Mouse (Mus musculus) urinary bladder, postnatal 25 days (tissue): ENCODE measurements around the gene Stag1.

Source experiments
- DNase-seq: peaks from one replicate; pipeline ENCODE4 v3.0.0; 2022; ENCODE audit warnings: low spot score

The Stag1 gene

DNA sequence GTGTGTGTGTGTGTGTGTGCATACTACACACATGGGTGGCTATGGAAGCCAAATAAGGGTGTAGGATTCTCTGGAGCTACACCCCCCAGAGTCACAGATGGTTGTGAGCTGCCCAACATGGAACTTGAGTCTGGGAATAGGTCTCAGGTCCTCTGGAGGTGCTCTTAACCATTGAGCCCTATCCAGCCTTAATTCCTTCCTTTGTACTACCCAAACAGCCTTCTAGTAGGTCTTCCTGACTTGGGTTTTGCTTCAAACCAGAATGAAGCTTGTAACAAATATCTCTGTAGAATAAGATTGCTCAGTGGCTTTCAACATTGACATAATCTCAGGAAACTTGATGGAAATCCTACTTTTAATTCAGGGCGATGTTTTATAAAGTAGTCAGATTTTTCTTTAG lies 7.9 kb downstream of the Stag1 start:
- DNase-seq = no peak

DNA sequence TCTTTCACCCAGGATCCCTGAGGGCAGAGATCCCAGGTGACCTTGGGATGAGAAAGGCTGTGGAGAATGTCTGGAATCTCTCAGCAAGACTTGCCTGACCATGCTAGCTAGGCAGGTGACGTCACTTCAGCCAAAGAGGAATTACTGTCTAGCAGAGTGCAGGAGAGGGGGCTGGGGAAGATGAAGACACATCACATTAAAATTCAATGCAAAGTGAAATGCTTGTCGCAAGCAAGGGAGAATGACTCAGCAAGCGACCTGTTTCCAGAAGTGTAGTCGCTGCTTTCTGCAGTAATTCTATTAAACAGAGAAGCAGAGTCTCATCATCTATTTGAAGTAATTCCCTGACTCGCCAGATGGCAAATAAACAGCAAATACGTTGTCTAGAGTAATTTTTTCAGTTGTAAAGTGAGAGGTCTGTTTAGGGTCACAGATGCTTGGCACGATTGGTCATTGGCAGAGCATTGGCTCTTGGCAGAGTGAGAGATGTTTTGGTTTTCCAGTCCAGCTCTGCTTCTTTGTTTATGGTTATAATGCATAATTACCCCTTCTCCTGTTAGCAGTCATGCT lies 8.5 kb downstream of the Stag1 start:
- DNase-seq = no peak

DNA sequence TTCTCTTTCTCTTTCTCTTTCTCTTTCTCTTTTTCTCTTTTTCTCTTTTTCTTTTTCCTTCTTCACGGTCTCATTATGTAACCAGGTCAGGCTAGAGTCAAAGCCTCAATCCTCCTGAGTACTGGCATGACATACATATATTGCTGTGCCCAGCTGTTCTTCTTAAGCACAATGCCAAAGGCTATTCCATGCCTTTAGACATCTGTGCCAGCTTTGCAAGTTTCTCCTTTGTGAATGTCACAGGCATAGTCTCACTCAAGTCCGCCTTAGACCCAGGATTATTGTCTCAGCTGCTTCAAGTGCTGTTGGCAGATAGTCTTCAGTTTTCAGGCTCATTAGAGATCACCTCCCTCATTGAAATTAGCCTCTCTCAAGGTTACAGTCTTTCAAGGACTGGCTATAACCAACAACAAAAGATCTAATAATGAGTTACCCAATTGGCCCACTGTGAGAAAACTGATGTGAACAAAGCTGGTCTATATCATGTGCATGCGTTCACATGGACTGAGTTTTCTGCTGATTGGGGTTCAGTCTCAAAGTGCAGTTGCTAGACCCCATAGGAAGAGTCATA lies 16.0 kb downstream of the Stag1 start:
- no peak for DNase-seq

DNA sequence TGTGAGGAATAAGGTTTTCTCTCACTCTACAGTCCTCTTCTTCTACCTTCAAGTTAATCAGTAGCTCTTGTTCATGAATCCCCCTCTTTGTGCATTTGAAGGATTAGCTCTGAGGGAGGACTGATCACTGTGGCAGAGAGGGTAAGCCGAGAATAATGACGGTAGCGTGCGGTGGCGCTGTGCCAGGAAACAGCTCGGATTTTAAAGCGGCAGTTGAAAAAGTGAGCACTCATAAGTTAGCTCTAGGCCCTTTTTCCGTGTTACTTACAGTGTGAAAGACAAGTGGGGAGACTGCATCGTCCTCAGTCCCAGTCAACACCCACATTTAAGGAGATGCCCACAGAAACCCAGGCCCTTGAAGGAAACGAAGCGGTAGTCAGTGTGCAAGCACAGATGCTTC lies 19.3 kb downstream of the Stag1 start:
- DNase-seq = no peak

DNA sequence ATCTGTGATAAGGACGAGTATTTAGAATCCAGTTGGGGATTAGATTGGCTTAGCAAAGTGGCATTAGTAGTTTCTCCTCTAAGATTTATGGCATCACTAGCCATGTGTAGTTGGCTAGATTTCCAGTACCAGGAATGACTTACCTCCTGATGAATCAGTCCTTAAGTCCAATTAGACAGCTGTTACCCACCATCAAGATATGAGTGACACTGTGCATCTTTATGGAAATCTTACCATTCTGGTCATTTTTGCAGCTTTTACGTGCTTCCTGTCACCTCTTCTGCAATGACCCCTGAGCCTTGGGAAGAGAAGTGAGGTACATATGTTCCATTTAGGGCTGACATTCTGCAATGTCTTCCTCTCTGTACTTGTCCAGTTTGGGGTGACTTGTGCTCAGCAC lies 28.7 kb downstream of the Stag1 start:
- no peak for DNase-seq

DNA sequence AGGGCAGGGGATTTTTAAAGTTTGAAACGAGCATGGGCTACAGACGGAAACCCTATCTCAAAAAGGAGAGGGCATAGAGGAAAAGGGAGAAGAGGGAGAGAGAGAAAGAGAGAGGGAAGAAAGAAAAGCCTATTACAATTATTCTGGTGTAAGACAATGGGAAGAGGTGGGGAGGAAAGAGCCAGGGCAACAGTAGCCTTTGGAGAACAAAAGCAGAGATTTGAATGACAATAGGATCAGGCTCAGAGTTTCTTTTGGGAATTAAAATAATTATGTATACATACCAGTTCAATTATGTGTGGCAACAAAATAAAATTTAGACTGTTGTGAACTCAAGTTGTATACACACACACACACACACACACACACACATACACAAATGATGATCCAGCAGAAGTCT lies 43.2 kb downstream of the Stag1 start:
- DNase-seq = no peak

DNA sequence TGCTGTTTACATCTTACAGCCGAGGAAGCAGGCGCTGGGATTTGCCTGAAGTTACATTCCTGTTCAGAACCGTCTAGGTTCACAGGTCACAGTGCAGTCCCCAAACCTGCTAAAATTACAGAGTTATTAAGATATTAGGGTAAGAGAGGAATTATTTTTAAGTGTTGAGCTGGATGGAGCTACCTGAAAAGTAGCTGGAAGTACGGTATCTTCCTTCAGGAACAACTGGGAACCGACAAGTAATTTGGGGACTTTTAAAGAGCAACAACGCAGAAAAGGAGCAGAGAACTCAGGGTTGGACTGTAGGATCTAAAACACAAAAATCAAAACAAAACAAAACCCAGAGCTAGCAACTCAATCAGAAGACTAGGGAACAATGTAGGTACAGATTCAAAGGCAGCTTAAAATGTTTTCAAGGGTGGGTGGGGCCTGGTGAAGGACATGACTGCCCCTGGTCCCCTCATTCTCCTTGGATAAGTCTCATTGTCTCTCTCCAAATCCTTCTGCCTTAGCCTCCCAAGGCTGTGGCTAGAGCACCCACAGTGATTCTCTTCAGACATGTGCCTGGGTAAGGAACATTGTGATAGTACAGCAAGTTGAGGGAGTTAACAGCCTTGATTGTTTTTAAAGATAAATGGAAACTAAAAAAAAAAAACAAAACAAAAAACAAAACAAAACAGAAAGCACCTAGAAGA lies 43.9 kb downstream of the Stag1 start:
- no peak for DNase-seq

DNA sequence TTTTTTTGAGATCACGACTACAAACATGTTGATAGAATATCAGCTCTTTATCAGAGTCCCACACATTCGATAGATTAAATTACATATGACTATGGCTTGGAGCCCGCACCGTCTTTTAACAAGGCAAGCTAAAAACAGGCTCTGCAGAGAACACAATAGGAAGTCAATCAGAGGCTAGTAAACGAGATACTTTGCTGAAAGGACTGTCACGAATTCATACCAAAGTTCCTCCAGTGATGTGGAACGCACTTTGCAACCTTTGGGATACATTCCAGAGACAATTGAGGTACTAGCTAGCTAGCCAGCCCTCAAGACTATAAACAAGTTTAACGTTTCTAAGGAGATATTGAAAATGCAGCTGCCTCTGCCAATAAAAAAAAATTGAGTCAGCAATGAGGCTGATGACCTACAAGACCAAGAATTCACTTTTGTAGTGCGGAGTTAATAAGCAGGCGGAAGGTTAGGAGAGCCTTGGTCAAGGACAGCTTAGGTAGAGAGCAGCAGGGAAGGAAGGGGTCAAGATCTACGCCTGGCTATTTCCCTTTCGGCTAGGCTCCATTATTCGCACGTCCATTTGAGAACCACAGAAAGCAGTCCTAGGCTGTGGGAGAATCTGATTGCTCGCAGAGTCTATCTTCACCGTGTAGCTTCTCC lies 44.7 kb downstream of the Stag1 start:
- DNase-seq = no peak

DNA sequence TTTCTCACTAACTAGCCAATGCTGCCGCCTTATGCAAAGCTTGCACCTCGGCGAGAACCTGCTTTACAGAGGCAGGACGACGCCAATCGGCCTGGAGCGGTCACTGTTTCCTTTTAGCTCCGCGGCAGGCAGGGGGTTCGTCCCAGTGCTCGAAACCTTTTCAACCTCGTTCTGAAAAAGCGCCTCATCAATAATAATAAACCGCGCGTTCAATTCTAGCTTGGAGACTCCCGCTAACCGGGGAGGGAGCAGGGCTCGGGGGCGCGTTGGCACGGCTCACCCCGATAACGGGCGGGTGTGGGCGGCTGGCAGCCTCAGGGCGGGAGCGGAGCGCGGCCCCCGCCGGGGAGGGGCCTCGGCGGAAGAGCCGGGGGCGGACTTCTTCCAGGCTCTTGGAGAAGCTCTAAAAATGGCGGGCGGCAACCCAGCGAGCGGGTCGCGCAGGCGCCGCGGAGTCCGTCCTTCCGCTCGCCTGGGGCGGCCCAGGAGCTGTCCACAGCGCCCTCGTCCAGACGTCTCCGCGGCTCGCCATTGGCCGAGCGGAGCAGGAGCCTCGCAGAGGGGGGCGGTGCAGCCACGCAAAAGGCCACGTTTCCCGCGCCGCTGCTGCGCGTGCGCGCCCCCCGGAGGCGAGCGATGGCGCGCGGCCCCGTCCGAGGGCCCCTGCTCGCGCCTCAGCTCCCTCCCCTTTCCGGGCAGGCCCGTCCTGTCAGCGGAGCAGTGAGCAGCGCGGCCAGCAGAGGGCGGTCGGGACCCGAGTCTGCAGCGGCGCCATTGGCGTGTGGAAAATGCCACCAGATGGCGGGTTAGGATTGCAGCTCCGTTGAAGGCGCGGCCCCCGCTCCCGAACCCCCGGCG lies 45.5 kb downstream of the Stag1 start:
- peak; percentile 99 for DNase-seq

DNA sequence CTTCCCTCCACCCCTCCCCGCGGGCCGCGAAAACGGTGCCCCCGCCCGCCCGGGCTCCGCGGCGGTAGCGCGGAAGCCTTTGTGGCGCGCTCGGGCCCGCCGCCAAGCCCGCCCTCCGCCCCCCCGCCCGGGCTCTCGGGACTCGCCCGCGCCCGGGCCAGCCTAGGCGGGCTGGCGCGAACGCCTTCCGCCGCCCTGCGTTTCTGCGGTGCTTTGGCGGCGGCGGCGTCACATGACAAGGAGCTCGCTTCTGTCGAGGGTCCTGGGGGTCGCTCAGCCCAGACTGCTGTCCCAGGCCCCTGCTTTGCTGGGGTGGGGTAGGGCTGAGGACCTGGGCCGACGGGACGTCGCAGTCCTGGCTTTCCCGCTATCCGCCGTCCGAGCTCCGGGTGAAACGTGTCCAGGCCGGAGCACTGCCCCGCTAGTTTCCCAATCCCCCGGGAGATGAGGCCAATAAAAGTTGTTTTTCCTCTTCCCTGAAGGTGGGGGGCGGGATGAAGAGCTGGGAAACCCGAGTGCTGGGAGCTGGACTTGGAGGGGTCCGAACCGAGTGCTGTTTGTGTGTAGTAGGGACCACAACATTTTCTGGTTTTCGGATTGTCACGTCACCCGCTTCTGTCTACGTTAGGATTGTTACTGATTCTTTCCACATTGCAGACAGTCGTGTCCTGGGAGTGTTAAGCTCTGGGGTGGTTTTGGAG lies 46.6 kb downstream of the Stag1 start:
- DNase-seq = peak; percentile 55

DNA sequence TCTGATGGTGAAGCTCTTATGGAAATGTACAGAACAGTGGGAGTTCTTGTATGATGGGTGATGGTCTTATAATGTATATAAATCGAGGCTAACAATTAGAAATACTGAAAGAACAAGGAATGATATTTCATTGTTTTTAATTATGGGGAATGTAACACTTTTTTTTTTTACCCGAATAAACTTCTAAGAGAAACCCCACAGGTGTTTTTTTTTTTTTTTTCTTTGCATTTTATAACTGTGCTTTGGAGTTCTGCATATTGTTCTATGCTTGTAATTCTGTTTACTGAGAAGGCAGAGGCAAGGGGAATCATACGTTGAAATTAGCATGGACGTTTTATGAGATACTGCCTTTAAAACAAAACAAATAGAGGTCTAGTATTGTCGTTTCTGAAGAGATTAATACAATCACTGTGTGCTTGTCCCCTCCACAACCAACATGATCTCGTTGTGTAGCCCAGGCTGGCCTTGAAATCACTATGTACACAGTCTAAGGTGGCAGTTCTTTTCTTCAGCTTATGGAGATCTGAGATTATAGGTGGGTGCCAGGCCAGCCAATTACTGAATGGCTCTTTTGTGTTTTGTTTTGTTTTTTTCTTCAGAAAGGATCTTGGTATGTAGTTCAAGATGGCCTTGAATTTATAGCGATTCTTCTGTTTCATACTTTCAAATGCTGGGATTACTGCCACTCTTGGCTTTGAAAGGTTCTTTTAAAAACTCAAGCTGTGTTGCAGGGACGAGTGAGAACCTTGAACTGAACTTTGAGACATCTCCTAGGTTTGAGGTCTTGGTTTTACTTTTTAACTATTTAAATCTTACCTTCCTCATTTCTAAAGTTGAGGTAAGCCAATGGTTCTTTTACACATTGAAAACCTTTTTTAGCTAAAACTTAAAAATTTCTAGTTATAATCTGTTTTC lies 47.7 kb downstream of the Stag1 start:
- DNase-seq = no peak

DNA sequence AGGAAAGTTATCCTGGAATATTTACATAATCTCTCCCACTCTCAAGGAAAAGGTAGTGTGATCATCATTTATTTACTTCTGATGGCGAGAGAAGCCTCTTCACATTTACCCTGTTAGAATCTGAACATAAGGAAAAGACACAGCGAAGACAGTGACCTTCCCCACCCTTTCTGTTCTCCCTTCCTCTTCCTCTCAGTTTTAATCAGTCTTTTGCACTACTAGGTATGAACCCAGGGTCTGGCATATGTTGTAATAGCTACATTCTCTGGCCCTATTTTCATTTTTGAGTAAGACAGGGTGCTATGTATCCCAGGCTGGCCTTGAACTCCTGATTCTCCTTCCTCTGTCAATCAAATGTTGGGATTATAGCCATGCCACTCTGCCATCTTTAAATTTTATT lies 48.7 kb downstream of the Stag1 start:
- no peak for DNase-seq

DNA sequence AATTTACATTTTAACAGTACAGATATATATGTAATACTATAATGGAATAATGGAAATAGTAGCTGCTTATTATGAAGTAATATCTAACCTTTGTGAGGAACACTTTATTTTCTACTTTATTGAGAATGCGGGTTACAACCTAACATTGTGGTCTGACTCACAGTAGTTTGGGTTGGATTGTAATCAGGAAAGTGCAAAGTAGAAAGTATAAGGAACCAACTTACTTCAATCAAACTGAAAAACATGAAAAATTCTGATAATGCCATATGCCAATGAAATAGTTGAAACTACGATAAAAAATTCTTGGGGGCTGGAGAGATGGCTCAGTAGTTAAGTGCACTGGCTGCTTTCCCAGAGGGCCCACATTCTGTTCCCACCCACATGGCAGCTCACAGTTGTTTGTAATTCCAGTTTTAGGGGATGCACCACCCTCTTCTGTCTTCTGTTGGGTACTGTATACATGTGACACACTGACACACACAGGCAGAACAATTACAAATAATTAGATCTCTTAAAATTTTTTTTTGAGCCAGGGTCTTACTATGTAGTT lies 50.3 kb downstream of the Stag1 start:
- DNase-seq = no peak

DNA sequence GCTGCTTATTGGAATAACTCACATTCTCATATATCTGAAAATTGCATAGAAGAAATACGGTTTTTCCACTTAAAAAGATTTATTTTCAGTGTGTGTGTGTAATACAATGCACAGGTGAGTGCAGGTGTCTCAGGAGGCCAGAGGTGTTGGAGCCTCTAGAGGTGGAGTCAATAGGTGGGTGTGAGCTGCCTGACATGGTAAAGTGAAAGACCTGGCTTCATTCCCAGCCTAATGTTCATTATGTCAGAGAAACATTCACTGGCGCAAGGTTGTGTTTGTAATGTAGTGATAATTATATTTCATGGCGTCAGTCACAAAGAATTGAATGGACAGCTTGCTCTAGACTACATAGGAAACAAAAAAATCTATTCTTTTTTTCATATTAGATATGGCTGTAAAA lies 56.5 kb downstream of the Stag1 start:
- DNase-seq = no peak

DNA sequence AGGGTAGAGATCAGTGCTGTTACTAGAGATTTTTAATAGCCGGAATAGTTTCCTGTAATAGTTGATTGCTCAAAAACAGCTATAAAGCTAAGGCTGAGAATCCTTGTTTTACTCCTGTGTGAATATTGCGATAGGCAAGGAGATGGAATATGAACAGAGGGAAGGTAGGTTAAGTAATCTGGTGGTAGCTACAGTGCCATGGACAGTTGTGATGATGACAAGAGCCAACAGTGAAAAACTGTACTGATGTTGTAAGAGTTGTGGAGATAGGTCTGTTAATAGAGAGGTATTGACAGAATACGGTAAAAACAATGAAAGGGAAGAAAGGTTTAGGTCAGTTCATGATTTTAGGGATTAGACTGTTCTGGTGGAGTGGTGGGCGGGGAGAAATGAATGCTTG lies 58.5 kb downstream of the Stag1 start:
- no peak for DNase-seq

DNA sequence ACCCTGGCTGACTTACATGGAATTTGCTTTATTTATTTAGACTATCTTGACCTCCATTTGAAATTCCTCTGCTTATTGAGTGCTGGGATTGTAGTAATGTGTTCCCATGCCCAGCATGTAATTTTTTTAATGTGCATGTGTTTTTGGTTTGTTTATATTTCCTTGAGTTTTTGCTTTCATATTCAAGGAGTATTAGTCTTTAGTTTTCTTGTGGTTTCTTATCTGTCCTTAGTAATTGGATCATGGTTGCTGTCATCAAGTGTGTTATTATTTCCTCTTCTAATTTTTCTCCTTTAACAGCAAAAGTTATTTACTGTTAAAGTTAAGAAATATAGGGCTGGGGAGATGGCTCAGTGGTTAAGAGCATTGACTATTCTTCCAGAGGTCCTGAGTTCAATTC lies 63.0 kb downstream of the Stag1 start:
- DNase-seq = no peak

DNA sequence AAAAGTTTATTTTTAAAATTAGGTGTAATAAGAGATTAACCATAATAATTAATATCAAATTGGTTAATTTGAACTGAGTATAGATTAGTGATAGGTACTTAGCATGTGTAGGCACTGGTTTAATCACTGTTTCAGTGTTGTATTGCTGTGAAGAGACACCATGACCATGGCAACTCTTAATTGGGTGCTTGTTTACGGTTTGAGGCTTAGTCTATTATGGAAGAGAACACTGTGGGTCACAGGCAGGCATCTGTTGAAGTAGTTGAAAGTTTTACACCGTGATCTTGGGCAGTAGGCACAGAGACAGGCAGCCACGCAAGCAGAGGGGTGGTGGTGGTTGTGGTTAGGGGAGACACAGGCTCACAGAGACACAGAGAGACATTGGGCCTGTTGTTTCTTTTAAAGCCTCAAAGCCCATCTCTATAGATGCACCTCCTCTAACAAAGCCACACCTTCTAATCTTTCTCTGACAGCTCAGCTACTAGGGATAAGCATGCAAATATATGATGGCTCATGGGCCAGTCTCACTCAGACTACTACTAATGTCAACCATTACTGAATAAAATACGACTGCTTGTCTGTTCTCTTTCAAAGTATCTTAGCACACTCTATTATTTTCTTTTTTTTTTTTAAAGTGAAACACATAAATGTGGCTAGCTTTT lies 66.0 kb downstream of the Stag1 start:
- no peak for DNase-seq

DNA sequence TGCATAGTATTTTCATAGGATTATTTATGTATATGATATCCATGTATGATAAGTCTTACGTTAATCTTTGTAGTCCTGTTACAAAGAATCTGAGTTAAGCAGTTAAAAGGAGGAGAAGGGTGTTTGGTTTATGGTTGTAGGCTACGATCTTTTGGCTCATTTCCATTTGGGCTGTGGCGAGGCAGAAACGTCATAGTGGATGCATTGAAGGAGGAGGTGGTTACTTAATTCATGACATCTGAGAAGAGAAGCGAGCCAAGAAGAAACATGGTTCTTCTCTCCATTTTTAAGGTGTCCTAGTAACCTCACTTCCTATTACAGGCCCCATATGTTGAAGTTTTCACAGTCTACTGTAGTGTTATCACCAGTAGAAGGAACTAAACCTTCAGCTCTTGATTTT lies 72.6 kb downstream of the Stag1 start:
- no peak for DNase-seq

DNA sequence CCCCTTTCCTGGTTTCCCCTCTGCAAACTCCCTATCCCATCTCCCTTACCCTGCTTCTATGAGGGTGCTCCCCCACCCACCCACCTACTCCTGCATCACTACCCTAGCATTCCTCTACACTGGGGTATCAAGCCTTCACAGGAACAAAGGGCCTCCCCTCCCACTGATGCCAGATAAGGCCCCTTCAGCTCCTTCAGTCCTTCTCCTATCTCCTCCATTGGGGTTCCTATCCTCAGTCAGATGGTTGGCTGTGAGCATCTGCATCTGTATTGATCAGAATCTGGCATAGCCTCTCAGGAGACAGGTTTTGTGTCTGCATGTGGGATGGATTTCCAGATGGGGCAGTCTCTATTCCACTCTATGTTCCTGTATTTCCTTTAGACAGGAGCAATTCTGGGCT lies 81.4 kb downstream of the Stag1 start:
- no peak for DNase-seq

DNA sequence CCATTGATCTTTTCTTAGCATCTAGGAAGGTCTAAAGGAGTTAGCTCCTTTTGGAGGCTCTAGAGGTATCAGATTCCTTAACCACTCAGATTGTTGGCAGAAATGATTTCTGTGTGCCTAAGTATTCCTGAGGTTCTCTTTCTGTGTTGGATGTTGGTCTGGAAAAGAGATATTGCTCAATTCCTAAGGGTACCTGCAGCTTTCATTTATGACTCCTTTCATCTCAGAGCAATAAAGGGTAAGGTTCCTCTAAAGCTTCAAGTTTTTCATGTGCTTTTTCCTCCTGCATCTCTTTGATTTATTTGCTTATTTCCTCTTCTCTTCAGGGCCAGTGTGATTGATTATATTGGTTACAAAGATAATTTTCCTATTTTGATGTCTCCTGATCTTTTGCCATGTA lies 84.7 kb downstream of the Stag1 start:
- DNase-seq = no peak
